Mouse (Mus musculus) CH12F3 (cell line): ENCODE data around the gene Cwc27.

ENCODE experiments used
- in situ Hi-C: fragments of 300-500 bp; cut with MboI; formaldehyde crosslinking; loops from 2 replicates; pipeline ENCODE4 v1.14.3; 2020; ENCODE audit warnings: low sequenced_read_pairs

Cwc27 gene

GRCm38 (mm10) chr13:104650654-104651053, 166.3 kb downstream of the Cwc27 start:
- in situ Hi-C loops, result no loop called here

- in situ Hi-C loops, result no loop called here
Observed at GRCm38 (mm10) chr13:104650145-104650544, 166.8 kb downstream of the Cwc27 start.

- in situ Hi-C loops, result no loop called here
Observed at GRCm38 (mm10) chr13:104645778-104646425, 171.0 kb downstream of the Cwc27 start.

GRCm38 (mm10) chr13:104644185-104644584, 172.8 kb downstream of the Cwc27 start:
- in situ Hi-C loops, result no loop called here

GRCm38 (mm10) chr13:104640694-104641454, 176.1 kb downstream of the Cwc27 start:
- in situ Hi-C loops, result no loop called here

- in situ Hi-C loops, result no loop called here
Observed at GRCm38 (mm10) chr13:104638988-104639387, 178.0 kb downstream of the Cwc27 start.

- in situ Hi-C loops, result no loop called here
Observed at GRCm38 (mm10) chr13:104635965-104636462, 180.9 kb downstream of the Cwc27 start.

GRCm38 (mm10) chr13:104634708-104635107, 182.2 kb downstream of the Cwc27 start:
- in situ Hi-C loops, result no loop called here

GRCm38 (mm10) chr13:104632427-104633167, 184.3 kb downstream of the Cwc27 start:
- in situ Hi-C loops, result no loop called here

GRCm38 (mm10) chr13:104631621-104632205, 185.2 kb downstream of the Cwc27 start:
- in situ Hi-C loops, result no loop called here

- in situ Hi-C loops, result no loop called here
Observed at GRCm38 (mm10) chr13:104630808-104631207, 186.1 kb downstream of the Cwc27 start.

GRCm38 (mm10) chr13:104629621-104630020, 187.3 kb downstream of the Cwc27 start:
- in situ Hi-C loops, result no loop called here

GRCm38 (mm10) chr13:104628019-104628418, 188.9 kb downstream of the Cwc27 start:
- in situ Hi-C loops, result no loop called here

GRCm38 (mm10) chr13:104627169-104627909, 189.6 kb downstream of the Cwc27 start:
- in situ Hi-C loops, result no loop called here

- in situ Hi-C loops, result no loop called here
Observed at GRCm38 (mm10) chr13:104623130-104623891, 193.6 kb downstream of the Cwc27 start.

- in situ Hi-C loops, result no loop called here
Observed at GRCm38 (mm10) chr13:104622102-104622743, 194.7 kb downstream of the Cwc27 start.

GRCm38 (mm10) chr13:104620423-104620822, 196.5 kb downstream of the Cwc27 start:
- in situ Hi-C loops, result no loop called here

- in situ Hi-C loops, result no loop called here
Observed at GRCm38 (mm10) chr13:104619503-104620288, 197.2 kb downstream of the Cwc27 start.
